Mouse (Mus musculus) spleen, postnatal 10 days (tissue): ENCODE measurements around the gene Klf2.

Experiments used
- DNase-seq, 2 experiments: peaks; one replicate each; pipeline ENCODE4 v3.0.0; 2021 to 2022; ENCODE audit warnings: low spot score in 2 of 2

Klf2 gene

DNA sequence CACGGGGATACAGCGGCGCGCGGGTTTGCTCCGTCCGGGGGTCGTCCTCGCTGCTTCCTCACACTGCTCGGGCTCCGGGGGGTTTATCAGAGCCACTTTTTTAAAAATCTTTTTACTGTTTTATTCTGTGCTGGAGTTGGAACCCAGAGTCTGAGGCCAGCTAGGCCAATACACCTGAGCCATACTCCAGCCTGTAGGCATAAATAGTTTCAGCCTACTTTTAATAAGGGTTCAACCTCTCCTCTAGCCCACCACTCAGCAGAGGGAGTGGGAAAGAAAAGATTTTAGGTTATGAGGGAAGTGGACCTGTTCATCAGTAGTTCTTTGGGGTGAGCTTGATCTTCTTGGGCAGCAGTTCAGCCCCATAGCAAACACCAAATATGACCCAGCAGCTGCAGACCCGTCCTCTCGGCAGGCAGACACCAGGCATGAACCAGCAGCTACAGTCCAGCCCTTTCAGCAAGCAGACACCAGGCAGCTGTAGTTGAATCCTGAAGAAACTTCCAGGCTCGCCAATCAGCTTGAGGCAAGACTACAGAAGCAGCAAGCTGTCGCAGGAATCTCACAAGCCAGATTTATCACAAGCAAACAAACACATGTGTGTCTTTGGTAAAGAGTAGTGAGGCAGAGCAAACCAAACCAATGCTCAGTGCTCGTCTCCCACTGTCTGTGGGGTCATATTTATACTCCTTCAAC lies 13.5 kb upstream of the Klf2 start, which contains the start of gene Gm10282:
Gene Gm10282 (minus strand): TSS at position 51 of the 696 bp plus-strand sequence.
- no peak for DNase-seq

DNA sequence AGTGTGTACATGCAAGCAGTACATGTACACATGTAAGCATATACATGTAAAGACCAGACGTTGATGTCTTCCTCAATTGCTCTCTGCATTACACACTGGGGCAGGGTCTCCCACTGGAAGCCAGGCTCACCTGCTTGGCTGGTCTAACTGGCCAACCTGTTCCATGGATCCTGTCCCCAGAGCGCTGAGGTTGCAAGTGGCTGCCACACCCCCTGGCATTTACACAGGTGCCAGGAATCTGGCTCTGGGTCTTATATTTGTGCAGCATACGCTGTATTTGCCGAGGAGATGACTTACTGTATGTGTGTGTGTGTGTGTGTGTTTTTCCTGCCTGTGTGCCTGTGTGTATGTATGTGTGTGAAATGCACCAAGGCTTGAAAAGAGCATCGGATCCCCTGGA lies 11.9 kb upstream of the Klf2 start:
- no peak for DNase-seq

DNA sequence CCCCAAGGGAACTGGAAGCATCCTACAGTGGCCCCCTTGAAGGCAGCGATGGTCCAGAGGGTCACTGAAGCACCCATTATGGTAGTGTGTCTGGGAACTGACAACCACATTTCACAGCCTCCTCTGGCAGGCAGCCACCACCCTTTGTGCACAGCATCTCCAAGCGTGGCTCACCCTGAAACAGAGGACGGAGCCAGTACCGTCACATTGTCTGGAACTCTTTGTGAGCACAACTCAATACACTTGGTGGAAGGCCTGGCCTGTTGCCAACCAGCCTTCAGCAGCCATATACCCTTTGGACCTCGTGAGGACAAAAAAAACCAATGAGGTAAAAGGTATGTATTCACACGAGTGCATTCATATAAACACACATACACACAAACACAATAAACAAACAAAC lies 10.6 kb upstream of the Klf2 start:
- DNase-seq = no peak

DNA sequence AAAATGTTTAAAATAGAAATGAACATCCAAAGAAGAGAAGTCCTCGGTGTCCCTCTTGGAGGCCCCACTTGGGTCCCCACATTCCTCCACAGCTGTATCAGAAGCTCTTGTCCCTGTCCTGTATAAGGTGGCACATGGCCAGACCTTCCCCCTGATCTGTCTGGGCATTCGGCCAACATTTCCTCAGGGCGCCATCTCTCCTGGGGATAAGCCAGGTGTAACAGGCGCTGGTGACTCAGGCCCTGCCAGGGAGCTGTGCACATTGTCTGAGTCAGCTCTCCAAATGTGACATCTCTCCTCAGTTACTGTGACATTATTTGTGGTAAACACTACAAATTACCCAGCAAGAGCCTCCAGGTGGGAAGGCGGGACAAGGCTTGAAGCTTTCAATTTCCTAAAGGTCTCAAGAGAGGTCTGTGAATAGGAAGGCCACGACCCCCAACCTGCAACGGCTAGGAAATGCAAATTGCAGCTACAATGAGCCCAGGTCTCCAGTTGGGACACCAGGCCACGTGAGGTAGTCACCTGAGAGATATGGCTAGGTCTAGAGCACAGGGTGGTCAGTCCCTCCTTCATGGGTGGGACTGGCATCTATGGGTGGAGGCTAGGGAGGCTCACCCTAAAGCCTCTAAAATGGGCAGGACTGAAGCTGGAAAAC lies 7.9 kb upstream of the Klf2 start:
- no peak for DNase-seq

DNA sequence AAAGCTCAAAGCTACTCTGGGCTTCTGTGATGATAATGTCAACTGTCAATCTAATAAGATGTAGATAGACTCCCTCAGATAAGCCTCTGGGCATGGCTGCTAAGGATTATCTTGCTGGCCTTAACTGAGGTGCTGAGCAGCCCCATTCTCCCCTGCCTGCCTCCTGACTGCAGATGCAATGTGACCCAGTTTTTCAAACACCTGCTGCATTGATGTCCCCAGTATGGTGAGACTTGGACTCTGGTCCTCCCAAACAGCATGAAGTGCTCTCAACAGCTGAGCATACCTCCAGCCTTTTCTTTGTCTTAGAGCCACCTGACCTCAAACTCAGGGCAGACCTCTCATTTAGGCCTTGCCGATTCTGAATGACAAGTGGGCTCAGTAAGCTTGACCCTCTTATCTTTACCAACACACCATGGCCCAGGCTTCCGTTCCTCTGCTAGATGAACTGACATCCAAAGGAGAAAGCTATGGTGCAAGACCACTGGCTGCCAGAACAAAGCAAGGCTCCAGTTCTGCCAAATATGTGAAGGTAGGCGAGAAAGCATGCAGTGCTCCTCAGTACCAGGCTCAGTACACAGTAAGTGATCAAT lies 5.8 kb upstream of the Klf2 start:
- DNase-seq = no peak

DNA sequence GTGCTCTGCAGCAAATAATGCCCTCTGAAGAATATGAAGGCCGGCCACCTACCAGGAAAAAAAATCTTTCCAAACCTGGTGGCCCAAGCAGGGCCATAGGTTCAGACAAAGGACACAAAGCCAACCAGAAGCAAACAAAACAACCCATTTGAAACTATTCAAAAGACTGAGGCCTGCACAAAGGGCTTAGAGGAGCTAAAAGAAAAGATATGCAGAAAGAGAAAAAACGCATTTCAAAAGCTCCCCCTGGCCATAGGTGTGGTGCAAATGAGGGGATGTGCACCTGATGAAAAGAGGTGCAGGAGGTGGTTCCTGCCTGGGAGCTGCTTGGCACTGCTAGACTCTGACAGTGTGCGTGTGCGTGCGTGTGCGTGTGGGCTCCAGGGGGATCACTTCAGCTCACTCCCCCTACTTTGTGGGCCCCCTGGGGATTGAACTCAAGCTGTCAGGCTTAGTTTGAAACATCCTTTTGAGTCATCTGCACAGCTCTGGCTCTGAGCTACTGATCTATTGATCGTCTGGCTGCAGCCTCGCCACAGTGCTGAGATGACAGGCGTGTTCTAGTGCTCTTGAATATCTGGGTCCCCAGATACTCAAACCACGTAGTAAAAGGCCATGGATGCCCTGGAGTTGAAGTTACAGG lies 2.7 kb upstream of the Klf2 start:
- DNase-seq = no peak

DNA sequence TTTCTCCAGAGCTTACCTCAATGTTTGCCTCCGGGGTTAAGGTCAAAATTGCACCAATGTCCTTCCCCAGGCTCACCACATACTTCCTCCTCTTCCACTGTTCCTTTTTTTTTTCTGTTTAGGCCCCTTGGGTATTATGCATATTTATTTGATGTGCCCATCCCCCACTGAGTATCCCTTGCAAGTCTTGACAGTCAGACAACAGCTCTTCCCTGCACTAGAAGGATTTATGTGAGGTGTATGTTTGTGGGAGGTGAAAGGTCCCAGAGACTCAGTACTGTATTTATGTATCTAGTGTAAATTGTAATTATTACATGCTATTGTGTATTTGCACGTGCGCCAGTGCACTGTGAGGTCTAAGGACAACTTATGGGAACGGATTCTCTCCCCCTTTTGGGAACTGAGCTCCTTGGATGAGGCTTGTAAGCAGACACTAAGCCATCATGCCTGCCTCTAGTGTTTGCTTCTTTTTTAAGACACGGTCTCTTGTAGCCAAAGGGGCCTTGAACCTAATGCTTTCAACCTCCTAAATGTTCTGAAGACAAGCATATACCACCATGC lies 1.0 kb upstream of the Klf2 start:
- DNase-seq = no peak

DNA sequence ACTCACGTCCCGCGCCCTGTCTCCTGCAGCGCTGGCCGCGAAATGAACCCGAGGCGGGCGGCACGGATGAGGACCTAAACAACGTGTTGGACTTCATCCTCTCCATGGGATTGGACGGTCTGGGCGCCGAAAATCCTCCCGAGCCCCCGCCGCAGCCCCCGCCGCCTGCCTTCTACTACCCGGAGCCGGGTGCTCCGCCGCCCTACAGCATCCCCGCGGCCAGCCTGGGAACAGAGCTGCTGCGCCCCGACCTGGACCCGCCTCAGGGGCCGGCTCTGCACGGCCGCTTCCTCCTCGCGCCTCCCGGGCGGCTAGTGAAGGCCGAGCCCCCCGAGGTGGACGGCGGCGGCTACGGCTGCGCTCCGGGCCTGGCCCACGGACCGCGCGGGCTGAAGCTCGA lies 564 bp downstream of the Klf2 start:
- peak in 1 of 2 experiments; percentile 47 for DNase-seq

DNA sequence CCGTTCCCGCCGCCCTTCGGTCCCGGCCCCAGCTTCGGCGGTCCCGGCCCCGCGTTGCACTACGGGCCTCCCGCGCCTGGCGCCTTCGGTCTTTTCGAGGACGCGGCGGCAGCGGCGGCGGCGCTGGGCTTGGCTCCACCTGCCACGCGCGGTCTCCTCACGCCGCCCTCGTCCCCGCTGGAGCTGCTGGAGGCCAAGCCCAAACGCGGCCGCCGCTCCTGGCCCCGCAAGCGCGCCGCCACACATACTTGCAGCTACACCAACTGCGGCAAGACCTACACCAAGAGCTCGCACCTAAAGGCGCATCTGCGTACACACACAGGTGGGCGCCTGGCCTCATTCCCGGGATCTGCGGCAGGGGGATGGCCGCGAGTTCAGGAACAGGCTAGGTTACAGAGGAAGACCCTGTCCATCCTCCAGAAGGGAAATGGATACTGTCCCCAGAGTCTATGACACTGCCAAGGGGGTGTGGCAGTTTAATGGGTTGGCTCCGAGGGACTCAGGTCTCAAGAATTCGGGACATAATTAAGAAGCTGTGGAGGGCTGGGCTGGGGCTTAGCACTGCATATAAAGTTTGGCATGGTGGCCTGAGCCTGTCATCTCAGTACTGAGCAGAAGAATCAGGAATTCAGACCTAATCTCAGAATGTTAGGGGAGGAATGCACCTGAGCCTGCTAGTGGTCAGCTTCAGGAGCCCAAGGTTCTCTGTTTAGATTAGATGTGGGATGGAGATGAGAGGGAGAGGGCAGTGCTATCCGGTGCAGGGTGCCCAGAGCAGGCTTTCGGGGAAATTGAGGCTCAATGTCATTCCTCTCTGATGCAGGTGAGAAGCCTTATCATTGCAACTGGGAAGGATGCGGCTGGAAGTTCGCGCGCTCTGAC lies 1.3 kb downstream of the Klf2 start:
- DNase-seq = peak; percentile 29 to 40

DNA sequence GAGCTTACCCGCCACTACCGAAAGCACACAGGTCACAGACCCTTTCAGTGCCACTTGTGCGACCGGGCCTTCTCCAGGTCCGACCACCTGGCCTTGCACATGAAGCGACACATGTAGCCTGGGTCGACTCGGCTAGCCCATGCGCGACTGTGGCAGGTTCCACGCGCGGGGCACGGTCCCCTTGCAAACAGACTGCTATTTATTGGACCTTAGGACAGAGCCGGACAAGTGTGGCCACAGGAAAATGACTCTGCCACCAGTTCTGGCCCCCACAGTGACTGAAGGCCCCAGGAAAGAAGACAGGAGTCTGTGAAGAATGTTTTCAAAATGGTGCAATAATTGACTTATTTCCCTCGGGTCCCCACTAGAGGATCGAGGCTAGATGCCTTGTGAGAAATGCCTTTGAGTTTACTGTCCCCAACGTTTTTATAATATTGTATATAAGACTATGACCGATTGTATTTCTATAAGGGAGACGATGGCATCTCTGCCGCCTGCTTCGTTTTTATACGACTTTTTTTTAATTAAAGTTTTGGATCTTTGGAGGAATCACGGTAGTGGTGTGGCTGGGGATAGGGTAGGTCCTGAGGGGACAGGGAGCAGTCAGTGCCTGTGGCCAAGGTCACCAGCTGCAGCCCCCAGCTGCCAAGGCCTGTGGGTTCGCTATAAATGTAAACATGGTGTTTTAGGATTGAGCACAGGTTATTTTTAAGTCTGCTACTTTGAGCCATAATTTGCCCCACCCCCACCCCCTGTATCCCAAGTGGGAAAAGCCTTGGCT lies 2.2 kb downstream of the Klf2 start:
- DNase-seq = peak in 1 of 2 experiments; percentile 42

DNA sequence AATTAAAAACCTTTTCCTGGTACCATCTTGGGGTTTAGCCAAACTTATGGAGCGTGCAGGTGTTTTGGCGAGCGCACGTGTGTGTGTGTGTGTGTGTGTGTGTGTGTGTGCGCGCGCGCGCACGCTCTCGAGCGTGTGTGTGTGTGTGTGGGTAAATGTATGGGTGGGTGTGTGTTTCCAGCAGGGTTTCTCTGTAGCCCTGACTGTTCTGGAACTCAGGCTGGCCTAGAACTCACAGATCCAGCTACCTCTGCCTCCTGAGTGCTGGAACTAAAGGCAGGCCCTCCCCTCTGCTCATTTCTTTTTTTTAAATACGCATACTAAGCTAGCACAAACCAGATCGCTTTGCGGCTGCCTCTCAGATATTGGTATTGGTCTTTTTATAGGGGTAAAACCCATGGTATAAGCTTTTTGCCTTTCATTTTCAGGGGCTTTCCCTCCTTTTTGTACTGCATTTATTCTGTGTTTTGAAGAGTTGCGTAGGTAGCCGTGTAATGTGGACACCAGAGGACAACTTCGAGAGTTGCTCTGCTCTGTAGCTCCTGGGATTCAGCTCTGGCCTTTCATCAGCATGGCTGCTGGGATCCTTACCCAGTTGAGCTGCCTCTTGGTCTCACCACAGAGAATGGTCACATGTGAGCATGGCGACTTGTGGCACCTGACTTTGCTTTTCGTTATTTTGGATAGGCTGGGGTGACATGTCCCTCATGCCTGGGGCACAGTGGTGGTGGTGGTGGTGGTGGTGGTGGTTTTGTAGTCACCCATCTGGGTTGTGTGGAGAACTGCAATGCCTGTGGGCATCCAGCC lies 3.0 kb downstream of the Klf2 start:
- no peak for DNase-seq

DNA sequence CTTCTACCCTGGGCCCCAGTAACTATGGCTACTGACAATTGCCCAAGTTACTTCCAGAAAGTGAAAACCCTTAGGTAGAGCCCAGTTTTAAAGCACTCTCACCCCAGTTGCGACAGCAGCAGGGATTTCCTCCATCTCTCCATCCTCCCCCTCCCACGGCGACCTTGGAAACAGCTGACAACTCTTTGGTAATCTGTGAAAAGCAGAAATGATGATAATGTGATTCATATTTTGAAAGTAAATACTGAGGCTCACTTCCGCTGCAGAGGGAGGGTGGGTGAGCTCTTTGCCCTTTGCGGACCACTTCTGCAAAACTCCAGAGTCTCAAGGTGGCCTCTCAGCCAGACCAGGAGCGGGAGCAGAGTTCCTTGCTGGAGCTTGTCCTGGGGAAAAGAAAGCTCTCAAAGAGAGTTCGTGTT lies 3.6 kb downstream of the Klf2 start:
- DNase-seq = peak in 1 of 2 experiments; percentile 68

DNA sequence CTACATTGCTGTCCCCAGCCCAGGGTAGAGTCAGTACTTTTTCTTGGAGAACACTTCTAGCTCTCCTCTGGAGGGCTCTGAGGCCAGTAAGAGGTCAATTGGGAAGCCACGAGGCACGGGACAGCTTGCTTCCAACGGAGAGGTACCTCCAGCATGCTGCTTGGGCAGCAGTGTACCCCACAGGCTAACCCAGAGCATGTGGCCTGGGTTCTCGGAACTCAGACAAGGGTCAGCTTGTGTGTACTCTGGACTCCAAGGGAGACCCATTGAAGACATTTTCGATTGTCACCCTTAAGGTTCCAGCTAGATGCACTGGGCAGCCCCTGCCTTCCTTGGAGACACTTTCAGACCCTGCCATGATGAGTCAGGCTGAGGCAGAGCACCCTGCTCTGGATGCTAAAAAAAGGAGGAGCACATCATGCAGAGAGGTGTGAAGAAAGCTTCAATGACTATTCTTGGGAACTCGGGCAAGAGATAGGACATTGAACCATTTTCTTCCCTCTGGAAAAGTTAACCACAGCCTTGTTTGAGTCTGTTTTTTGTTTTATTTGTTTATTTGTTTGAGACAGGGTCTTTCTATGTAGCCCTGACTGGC lies 4.4 kb downstream of the Klf2 start:
- no peak for DNase-seq

DNA sequence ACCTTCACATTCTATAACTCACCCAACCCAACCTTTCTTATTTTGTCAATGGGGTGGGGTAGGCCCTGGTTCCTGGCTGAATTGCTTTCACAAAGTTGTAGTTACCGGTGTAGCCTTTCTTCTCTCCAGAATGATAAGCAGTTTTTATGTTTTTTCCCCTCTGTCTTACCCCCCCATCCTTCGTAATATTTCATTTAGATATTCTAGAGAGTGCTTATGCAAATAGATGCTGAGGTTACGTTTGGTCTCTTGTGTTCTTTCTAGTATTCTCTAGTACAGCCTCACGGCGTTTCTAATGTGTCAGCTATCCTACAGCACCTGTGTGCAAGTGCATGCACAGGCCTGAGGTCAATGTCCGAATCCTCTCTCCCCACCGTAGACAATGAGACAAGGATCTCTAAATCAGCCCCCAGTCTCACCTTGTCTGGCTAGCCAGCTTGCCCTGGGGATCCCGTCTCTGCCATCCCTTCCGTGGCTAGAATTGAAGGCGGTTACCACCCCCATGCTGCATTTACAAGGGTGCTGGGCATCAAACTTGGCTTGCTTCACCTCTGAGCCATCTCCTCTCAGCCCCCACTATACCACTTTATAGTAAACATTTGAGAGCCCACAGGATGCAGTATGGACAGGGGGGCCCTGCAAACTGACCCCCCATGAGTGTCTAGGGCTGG lies 5.3 kb downstream of the Klf2 start:
- DNase-seq = no peak

DNA sequence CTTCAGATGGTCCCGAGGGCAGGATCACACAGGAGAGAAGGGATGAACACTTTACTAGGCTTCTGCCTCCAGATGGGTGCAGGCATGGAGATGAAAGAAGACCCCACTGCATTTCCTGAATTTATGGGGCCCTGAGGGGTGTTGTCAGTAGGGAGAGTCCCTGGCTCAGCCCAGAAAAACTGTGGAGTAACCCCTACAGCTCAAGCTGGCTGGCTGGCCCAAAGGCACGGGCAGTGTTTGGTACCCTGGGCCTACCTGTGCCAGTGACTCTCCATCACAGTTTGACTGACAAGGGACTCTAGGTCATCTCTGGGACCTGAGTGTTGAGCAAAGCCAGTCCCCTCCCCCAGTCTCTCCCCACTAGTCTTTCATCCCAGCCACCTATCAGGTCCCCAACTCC lies 5.9 kb downstream of the Klf2 start:
- DNase-seq = no peak

DNA sequence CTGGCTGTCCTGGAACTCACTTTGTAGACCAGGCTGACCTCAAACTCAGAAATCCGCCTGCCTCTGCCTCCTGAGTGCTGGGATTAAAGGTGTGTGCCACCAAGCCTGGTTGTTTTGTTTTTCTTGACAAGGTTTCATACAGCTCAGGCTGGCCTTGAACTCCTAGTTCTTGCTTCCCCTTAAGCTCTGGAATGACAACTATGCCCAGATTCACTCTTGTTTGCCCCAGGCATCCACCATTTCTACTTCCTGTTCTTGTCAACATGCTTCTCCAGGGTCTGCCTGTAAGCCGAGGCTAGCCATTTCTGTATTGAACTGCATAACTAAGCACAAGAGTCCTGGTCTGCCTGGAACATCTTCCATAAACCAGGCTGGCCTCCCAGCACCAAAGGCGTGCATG lies 10.3 kb downstream of the Klf2 start:
- DNase-seq = no peak

DNA sequence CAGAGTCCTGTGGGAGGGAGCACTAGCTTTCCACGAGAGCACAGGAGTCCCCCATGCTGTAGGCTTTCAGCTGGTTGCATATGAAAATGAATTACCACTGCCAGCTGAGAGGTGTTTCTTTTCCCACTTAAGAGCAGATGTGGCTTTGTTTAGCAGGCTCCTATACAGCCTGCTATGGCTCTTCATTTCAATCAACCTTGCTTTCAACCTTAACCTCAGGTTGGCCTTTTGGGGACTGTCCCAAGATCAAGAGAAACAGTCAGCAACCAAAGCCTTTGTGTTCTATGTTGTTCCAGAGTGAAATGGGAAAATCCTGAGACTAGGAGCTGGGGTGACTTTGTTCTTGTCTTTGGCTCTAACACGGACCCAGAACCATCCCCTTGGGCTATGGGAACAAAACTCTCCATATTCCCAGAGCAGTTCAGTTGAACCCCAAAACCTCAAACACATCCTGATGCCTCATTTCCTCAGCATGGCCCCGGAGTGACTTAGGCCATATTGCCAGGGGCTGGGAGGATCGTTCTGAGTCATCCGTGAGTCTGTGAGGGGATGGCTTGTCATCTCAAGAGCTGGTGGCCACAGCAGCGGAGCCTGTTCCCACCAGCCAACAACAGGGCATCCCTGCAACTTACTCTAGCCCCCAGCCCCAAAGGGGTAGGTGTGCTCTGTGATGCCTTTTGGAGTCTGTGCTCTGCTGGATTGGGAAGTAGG lies 12.1 kb downstream of the Klf2 start:
- no peak for DNase-seq

DNA sequence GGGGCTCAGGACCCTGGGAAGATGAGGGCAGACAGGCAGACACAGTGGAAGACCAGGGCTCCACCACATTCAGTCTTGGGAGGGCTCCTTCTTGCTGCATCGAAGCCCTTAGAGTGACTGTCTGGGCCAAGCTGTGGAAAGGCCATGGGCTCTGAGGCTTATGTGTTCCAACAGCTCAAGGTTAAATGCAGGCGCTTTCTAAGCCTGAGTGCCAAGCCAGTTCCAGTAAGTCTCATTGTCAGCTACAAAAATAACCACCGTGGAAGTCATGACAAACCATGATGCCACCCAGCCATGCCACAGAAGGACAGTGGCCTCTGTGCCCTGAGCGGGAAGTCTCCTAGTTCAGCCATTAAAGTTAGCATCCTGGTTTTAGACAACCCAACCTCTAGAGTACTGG lies 12.8 kb downstream of the Klf2 start:
- no peak for DNase-seq
